ENCODE assay signal across 15 mouse cellular contexts in genomic region chr12:98501528-98502280, GRCm38 (mm10).
DNase-seq lines count a peak whose midpoint lies in the region; ATAC-seq lines count a peak whose summit lies in the region.
"Had no signal": no experiment of that assay in that cellular context is flagged by ENCODE, and none has a peak within 500 bp of the region (broad histone marks: within the 10 kb centered on the region; RNA-seq: fewer than 3 reads in every experiment).

No protein-coding gene starts in this region.

- H3K4me2 ChIP-seq in embryonic facial prominence, embryonic 11.5 days (ENCODE audit: low read depth, low read length) = no peak overlapping the region
- peak overlapping the region; percentile 17; the same call in 1 of the 2 replicates for H3K4me2 ChIP-seq in midbrain, embryonic 13.5 days (replicated peaks)
- no peak overlapping the region for H3K4me2 ChIP-seq in midbrain, embryonic 16.5 days (ENCODE audit: low read length)
- H3K4me2 ChIP-seq in heart, embryonic 12.5 days = no peak overlapping the region
- H3K4me2 ChIP-seq: forebrain, embryonic 13.5 days; limb, embryonic 12.5 days had no signal

- no peaks in the 10 kb centered on the region for H3K9me3 ChIP-seq in embryonic facial prominence, embryonic 11.5 days (replicated peaks; ENCODE audit: control insufficient read depth, low read length)
- no peaks in the 10 kb centered on the region for H3K9me3 ChIP-seq in embryonic facial prominence, embryonic 10.5 days
- no peaks in the 10 kb centered on the region for H3K9me3 ChIP-seq in midbrain, embryonic 13.5 days
- no peaks in the 10 kb centered on the region for H3K9me3 ChIP-seq in midbrain, embryonic 10.5 days (replicated peaks)
- no peaks in the 10 kb centered on the region for H3K9me3 ChIP-seq in midbrain, embryonic 16.5 days (replicated peaks; ENCODE audit: control insufficient read depth, low read length, poor library complexity, severe bottlenecking)
- H3K9me3 ChIP-seq in heart, embryonic 12.5 days (replicated peaks) = peaks cover 7% of the 10 kb centered on the region; the same call in 1 of the 2 replicates
- H3K9me3 ChIP-seq: forebrain, embryonic 13.5 days; limb, embryonic 12.5 days had no signal

- WGBS in embryonic facial prominence, embryonic 11.5 days = 81% methylated on average over 11 of the region's 11 CpGs
- WGBS in embryonic facial prominence, embryonic 10.5 days = 90% methylated on average over 11 of the region's 11 CpGs
- WGBS in midbrain, embryonic 13.5 days = 61% methylated on average over 11 of the region's 11 CpGs
- WGBS in midbrain, embryonic 10.5 days = 86% methylated on average over 11 of the region's 11 CpGs
- WGBS in midbrain, embryonic 16.5 days = 52% methylated on average over 11 of the region's 11 CpGs
- 83% methylated on average over 11 of the region's 11 CpGs for WGBS in heart, embryonic 12.5 days

- no peaks in the 10 kb centered on the region for H3K36me3 ChIP-seq in embryonic facial prominence, embryonic 11.5 days (replicated peaks; ENCODE audit: control insufficient read depth, insufficient read depth, low read depth, low read length)
- no peaks in the 10 kb centered on the region for H3K36me3 ChIP-seq in embryonic facial prominence, embryonic 10.5 days (replicated peaks)
- peaks cover 19% of the 10 kb centered on the region for H3K36me3 ChIP-seq in midbrain, embryonic 13.5 days
- peaks cover 14% of the 10 kb centered on the region for H3K36me3 ChIP-seq in midbrain, embryonic 10.5 days
- H3K36me3 ChIP-seq in midbrain, embryonic 16.5 days (ENCODE audit: control insufficient read depth, insufficient read depth, low read length) = no peaks in the 10 kb centered on the region
- H3K36me3 ChIP-seq in heart, embryonic 12.5 days = no peaks in the 10 kb centered on the region
- H3K36me3 ChIP-seq: limb, embryonic 12.5 days had no signal

- H3K27me3 ChIP-seq in embryonic facial prominence, embryonic 11.5 days (ENCODE audit: control insufficient read depth, insufficient read depth, low read length) = no peaks in the 10 kb centered on the region
- no peaks in the 10 kb centered on the region for H3K27me3 ChIP-seq in embryonic facial prominence, embryonic 10.5 days (replicated peaks; ENCODE audit: low read depth, poor library complexity, severe bottlenecking)
- no peaks in the 10 kb centered on the region for H3K27me3 ChIP-seq in midbrain, embryonic 13.5 days
- H3K27me3 ChIP-seq in midbrain, embryonic 10.5 days (ENCODE audit: low read depth, poor library complexity, severe bottlenecking) = no peaks in the 10 kb centered on the region
- no peaks in the 10 kb centered on the region for H3K27me3 ChIP-seq in midbrain, embryonic 16.5 days (ENCODE audit: control insufficient read depth, insufficient read depth, low read depth, low read length)
- H3K27me3 ChIP-seq in heart, embryonic 12.5 days (replicated peaks) = no peaks in the 10 kb centered on the region
- H3K27me3 ChIP-seq: forebrain, embryonic 13.5 days; limb, embryonic 12.5 days had no signal

- no peaks in the 10 kb centered on the region for H3K4me1 ChIP-seq in embryonic facial prominence, embryonic 11.5 days (ENCODE audit: control insufficient read depth, insufficient read depth, low read length)
- H3K4me1 ChIP-seq in embryonic facial prominence, embryonic 10.5 days = no peaks in the 10 kb centered on the region
- peaks cover 32% of the 10 kb centered on the region for H3K4me1 ChIP-seq in midbrain, embryonic 13.5 days (replicated peaks)
- H3K4me1 ChIP-seq in midbrain, embryonic 10.5 days = no peaks in the 10 kb centered on the region; the same call in 1 of the 2 replicates
- peaks cover 9% of the 10 kb centered on the region for H3K4me1 ChIP-seq in midbrain, embryonic 16.5 days (ENCODE audit: control insufficient read depth, insufficient read depth, low read length)
- H3K4me1 ChIP-seq in heart, embryonic 12.5 days (replicated peaks) = no peaks in the 10 kb centered on the region
- H3K4me1 ChIP-seq: limb, embryonic 12.5 days had no signal

- no peak overlapping the region for H3K4me3 ChIP-seq in embryonic facial prominence, embryonic 11.5 days (ENCODE audit: low read depth, low read length)
- no peak overlapping the region for H3K4me3 ChIP-seq in embryonic facial prominence, embryonic 10.5 days
- H3K4me3 ChIP-seq in midbrain, embryonic 13.5 days (replicated peaks) = no peak overlapping the region
- no peak overlapping the region for H3K4me3 ChIP-seq in midbrain, embryonic 10.5 days
- no peak overlapping the region for H3K4me3 ChIP-seq in midbrain, embryonic 16.5 days (ENCODE audit: low read depth, low read length)
- no peak overlapping the region for H3K4me3 ChIP-seq in heart, embryonic 12.5 days
- H3K4me3 ChIP-seq: forebrain, embryonic 13.5 days; limb, embryonic 12.5 days had no signal

- no peak for DNase-seq in embryonic facial prominence, embryonic 11.5 days (ENCODE audit: low spot score)
- DNase-seq in embryonic facial prominence, embryonic 10.5 days (ENCODE audit: low spot score) = no peak
- no peak for DNase-seq in midbrain, embryonic 10.5 days (ENCODE audit: low spot score)
- no peak for DNase-seq in gastrocnemius, postnatal 10 days
- DNase-seq: cerebellum, postnatal 14 days; heart, postnatal 4 days; kidney, adult 11 months; thymus, postnatal 14 days had no signal

- H3K9ac ChIP-seq in embryonic facial prominence, embryonic 11.5 days (replicated peaks; ENCODE audit: low read length) = no peak overlapping the region
- H3K9ac ChIP-seq in midbrain, embryonic 13.5 days (replicated peaks) = no peak overlapping the region
- no peak overlapping the region for H3K9ac ChIP-seq in midbrain, embryonic 16.5 days (ENCODE audit: low read depth, low read length)
- no peak overlapping the region for H3K9ac ChIP-seq in heart, embryonic 12.5 days
- H3K9ac ChIP-seq: forebrain, embryonic 13.5 days; limb, embryonic 12.5 days had no signal

- no peak overlapping the region for H3K27ac ChIP-seq in embryonic facial prominence, embryonic 11.5 days (replicated peaks; ENCODE audit: low read depth, low read length)
- H3K27ac ChIP-seq in embryonic facial prominence, embryonic 10.5 days (replicated peaks) = no peak overlapping the region
- H3K27ac ChIP-seq in midbrain, embryonic 13.5 days = peak overlapping the region; percentile 57
- no peak overlapping the region for H3K27ac ChIP-seq in midbrain, embryonic 10.5 days (replicated peaks)
- peak overlapping the region; percentile 60 for H3K27ac ChIP-seq in midbrain, embryonic 16.5 days (ENCODE audit: low read length)
- no peak overlapping the region for H3K27ac ChIP-seq in heart, embryonic 12.5 days (ENCODE audit: poor library complexity, severe bottlenecking)
- H3K27ac ChIP-seq: forebrain, embryonic 13.5 days; kidney, postnatal 0 days; limb, embryonic 12.5 days had no signal

- ATAC-seq in embryonic facial prominence, embryonic 11.5 days (replicated peaks; ENCODE audit: insufficient number of reproducible peaks, low FRiP score, low TSS enrichment, low read depth) = 0 out of 2 replicates have a peak, but pooled peaks have one; percentile 34
- peak; percentile 64 for ATAC-seq in midbrain, embryonic 13.5 days
- peak; percentile 53; the same call in 1 of the 2 replicates for ATAC-seq in midbrain, embryonic 16.5 days
- no peak for ATAC-seq in CD4-positive, CD25-positive, alpha-beta regulatory T cell, adult 4 months
- no peak for ATAC-seq in heart, embryonic 12.5 days (ENCODE audit: insufficient number of reproducible peaks, low FRiP score)
- ATAC-seq: forebrain, embryonic 13.5 days had no signal

Comparison
In these comparisons a context has a peak if more than half of its experiments do, and no peak if none do; other contexts are left out.
1. H3K27ac ChIP-seq: peak in midbrain, embryonic 13.5 days (single experiment) and midbrain, embryonic 16.5 days (single experiment); none in embryonic facial prominence, embryonic 11.5 days (single experiment), embryonic facial prominence, embryonic 10.5 days (single experiment), midbrain, embryonic 10.5 days (single experiment) and heart, embryonic 12.5 days (single experiment).
2. ATAC-seq: peak in embryonic facial prominence, embryonic 11.5 days (single experiment), midbrain, embryonic 13.5 days (single experiment) and midbrain, embryonic 16.5 days (single experiment); none in CD4-positive, CD25-positive, alpha-beta regulatory T cell, adult 4 months (single experiment) and heart, embryonic 12.5 days (single experiment).